Mouse (Mus musculus) common myeloid progenitor, adult 5-6 weeks (primary cell): ENCODE measurements around the gene Dlg2. TPM values are rescaled to one million over a fixed set of nuclear protein-coding genes. Genes with fewer than 3 reads are reported as not detected.

ENCODE experiments used
- ATAC-seq: replicated peaks from 2 replicates; pipeline ENCODE4 v1.8.0; 2016; ENCODE audit warnings: low read depth, mild to moderate bottlenecking, moderate TSS enrichment, inconsistent platforms; ENCODE audit not compliant: poor library complexity, severe bottlenecking
- total RNA-seq: library from RNA; stranded (forward); fragments of 200-1000, 187-1606 nt; gene quantifications from 2 replicates; pipeline ENCODE4 v1.2.3, GENCODE M21; 2017

Gene Dlg2
- total RNA-seq, 1 experiment from 2014 or later = 1.6 TPM

GRCm38 (mm10) chr7:91674401-91674800 is 1197.9 kb downstream of the Dlg2 start:
- no peak for ATAC-seq

DNA sequence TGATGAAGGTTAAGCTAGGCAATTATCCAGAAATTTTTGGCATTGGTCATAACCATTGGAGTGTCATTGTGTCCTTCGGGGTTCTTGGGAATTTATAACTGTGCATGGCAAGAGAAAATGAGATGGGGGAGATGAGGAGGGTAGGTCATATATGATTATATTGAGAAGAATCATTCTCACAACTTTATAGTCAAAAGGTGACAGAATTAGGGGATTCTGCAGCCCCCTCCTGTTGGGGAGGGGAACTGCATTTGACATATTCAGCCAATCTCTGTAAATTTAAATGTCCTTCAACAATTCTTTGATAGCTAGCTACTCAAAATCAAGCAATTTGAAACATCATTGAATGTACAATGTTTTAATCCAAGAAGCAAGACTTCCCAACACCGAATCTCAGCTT is 1201.5 kb downstream of the Dlg2 start:
- ATAC-seq = 0 out of 2 replicates have a peak, but pooled peaks have one; percentile 18

DNA sequence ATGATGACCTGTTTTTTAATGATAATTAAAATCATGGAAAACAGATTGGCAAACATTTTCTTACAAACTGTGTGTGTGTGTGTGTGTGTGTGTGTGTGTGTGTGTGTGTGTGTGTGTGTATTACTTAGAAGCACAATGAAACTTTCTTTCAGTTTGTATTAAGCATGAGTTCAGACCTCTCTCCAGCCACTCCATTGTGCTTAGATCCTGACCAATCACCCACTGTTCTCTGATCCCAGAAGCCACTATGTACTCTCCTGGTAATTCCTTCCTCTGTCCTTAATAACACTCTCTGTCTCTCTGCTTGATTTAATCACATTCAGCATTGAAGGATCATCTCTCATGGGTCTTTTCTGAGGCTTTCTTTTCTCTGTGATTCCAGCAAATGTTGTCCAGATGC is 1211.5 kb downstream of the Dlg2 start:
- ATAC-seq = no peak

DNA sequence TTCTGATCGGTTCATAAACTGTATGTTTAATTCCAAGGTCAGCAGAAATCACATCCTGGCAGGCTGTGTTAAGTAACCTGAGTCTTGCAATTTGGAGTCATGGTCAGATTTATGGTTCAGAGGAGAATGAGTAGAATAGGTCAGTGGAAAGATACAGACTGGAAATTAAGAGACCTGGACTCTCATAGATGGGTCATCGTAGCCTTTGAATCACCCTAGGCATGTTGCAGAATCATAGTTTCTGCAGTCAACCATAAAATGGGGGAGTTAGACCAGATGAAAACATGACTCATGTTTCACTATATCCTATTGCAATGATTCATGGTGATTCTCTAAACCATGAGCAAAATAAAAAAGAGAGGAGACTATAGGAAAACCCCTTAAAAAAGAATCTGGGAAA is 1213.4 kb downstream of the Dlg2 start:
- ATAC-seq = no peak

DNA sequence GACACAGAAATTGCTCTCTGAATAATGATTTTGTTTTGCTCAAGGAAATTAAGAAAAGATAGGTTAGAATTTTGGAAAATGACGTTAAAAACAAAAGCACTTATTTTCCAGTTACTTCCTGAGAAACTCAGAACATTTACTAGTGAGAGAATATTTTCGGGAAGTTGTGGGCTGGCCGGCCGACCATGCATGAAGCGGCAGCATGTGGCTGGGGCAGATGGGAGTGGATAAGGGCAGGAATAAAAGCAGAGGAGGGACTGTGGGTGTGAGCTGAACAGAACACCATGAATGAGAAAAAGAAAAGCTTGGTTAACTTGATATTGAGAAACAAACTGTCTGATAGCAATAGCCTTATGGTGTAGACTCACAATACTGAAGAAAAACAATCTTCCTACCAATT is 1233.4 kb downstream of the Dlg2 start:
- ATAC-seq = peak; percentile 94

DNA sequence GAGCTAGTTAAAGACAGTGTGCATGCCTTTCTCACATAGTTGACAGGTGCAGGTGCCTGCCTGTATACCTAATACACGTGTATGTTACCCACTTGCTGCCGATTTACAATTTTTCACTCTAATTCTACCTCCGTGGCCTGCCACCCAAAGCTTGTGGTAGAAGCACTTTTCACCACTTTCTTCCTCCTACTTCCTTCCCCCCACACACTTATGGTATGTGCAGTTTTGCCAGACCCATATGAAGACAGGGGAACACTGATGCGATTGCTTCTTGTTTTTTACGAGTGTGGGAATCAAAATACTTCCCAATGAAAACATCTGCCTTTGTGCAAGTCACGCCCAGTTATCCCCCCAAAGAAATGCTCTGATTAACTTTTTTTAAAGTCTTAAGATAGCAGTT is 1234.7 kb downstream of the Dlg2 start:
- ATAC-seq = peak; percentile 50

- ATAC-seq = no peak
Measured at GRCm38 (mm10) chr7:91715776-91716175, 1239.3 kb downstream of the Dlg2 start.

DNA sequence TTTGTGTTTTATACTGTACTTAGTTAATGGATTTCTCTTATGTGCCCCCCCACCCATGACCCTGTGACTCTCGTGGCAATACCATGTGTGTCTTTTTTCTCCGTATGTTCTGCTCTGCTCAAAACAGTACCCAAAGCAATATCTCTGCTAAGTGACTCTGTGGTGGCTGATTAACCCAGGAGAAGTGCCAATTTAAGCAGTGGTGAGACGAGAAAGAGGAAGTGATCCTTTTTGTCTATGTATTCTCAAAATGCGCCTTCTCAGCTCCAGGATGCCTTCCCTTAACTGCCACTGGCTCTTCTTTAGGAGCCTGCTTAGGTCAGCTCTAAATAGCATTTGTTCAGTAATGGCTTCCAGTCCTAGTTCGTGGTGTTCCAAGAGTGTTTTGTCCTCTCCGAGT is 1240.2 kb downstream of the Dlg2 start:
- peak; percentile 99 for ATAC-seq

- no peak for ATAC-seq
Measured at GRCm38 (mm10) chr7:91720318-91720717, 1243.8 kb downstream of the Dlg2 start.

GRCm38 (mm10) chr7:91724397-91724796 is 1247.9 kb downstream of the Dlg2 start:
- no peak for ATAC-seq

GRCm38 (mm10) chr7:91740748-91741147 is 1264.3 kb downstream of the Dlg2 start:
- peak; percentile 56; the same call in 1 of the 2 replicates for ATAC-seq

DNA sequence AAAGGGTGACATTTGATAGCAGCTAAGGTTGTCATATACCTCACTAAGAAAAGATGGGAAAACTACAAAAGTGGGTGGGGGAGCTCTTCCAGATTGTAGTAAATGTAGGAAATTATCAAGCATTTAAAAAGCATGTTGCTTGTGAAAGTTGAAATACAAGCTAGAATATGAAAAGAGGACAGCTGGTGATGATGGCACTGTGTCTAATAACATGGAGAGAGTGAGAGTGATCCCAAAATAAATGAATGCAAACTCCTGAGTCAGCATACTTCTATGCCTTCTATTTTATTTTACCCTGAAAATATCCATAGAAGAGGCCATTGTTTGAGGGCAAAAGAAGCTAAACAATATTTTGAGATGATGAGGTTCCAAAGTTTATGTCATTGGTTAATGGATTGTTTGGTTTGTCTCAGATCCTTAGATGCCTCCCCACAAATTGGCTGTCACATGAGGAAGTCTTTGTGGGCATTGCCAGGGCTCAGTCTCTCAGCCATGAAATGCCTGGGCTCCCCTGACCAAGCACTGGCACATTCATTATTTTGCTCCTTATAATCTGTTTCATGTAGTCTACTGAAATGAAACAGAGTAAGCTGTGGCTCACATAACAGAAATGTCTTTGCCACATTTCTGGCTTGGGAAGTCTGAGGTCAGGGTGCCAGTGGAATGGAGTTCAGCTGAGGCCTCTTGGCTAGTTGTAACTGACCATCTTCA is 1276.8 kb downstream of the Dlg2 start:
- no peak for ATAC-seq

DNA sequence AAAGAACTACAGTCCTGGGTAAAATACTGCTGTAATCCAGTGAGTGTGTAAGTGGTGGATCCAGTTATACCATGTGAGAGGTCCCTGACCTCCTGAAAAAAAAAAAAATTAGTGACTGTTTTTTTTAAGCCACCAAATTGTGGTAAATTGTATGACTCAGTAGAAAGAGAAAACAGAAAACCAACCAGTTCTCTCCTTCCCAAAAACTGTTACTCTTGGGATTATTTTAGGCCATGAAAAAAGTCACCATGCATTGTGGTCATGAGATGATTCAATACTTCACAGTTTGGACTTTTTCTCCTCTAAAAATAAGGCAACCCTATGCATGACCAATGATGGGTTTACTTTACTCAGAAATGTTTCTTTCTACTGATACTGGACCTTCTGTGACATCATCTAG is 1291.2 kb downstream of the Dlg2 start:
- ATAC-seq = no peak

- ATAC-seq = no peak
Measured at GRCm38 (mm10) chr7:91778673-91779072, 1302.2 kb downstream of the Dlg2 start.

GRCm38 (mm10) chr7:91784617-91785016 is 1308.1 kb downstream of the Dlg2 start:
- ATAC-seq = no peak

DNA sequence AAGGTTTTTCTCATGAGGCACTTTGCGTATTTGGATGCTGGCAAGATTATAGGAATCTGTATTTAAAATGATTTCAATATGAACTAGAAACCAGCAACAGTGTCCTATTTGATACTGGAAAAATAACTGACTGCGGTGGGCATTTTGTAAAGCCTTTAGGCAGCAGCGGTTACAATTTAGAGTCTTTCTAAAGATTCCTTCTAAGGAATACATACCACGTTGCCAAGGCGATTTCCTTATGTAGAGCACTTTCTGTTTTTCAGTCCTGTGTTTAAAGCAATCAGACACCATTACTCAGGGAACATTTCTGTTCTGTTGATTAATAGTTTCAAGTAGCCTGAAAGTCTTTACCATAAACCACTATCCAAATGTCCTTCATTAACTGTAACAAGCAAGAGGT is 1309.0 kb downstream of the Dlg2 start:
- no peak for ATAC-seq

DNA sequence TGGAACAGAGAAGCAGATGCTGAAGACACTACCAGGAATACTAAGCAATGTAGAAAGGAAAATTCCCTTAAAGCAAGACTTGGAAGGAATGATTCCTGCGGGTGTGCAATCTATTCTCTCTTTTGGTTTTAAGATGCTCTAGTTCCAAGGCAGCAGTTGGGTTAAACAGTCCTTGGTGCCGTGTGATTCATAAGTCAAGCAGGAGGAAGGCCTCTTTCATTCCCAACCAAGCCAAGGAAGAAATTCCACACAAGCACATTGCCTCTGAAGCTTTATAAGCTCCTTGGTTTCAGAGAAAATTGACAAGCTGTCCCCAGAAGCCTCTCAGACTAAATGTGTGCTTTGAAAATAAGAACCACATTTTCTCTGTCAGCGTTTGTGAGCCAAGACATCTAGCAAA is 1309.4 kb downstream of the Dlg2 start:
- ATAC-seq = no peak

DNA sequence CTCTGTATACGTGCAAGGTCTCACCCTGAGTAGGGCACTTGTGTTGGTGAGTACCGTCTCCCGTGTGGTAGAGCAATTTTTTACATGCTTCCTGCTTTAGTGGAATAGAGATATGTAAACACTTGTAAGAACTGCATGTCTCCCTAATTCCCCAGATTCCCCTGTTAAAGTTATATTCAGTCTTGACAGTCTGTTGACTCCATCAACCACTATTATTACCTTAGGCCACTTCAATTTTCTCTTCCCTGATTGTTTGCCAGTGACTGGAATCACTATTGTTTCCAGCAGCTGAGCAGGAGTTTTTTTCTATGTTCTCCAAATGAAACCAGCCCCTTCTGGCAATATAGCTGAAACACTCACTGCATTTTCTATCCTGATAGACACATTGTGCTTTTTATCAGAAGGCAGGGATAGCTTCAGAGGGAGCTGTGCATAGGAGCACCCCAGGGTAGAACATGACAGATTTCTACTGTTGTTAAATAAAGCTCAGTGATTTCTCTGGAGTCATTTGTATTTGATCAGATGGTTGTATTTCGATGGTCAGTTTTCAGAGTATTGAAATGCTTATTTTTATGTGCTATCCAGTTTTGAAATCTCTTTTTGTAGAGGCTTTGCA is 1314.6 kb downstream of the Dlg2 start:
- ATAC-seq = no peak

DNA sequence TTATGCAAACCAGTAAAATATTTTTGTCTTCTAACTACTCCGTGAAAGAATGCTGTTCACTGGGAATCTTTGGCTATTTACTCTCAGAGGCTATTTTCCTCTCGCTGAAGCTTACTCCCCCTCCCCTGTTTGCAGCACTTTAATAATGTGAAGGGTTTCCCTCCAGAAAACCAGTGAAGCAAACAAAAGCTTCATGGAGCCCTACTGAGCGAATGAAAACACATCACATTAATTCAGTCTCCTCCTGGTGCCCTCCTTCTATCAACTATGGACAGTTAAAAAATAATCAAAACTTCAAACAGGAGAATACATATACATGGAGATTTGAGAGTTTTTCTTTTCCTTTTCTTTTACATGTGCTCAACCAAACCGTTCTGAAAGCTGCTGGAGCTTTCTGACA is 1330.2 kb downstream of the Dlg2 start:
- no peak for ATAC-seq

- no peak for ATAC-seq
Measured at GRCm38 (mm10) chr7:91810774-91811173, 1334.3 kb downstream of the Dlg2 start.

DNA sequence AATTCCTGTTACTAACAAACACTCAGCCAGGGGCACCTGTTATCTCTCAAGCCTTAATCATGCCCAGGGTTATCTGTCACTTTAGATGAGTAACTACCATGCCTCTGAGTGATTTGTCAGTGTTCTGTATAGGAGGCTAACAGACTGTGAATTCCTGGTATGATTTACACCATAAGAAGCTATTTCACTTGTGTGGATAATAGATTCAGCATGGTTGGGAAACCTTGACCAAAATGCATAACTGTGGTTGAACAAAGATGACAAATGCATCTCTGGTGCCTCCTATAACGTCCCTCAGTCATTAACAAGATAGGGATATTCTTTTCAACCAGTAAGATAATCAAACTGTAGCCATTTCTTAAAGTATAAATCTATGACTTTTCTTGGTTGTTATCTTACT is 1341.5 kb downstream of the Dlg2 start:
- no peak for ATAC-seq

- no peak for ATAC-seq
Measured at GRCm38 (mm10) chr7:91832207-91832606, 1355.7 kb downstream of the Dlg2 start.
